Mouse (Mus musculus): Measurements from ENCODE around the gene Tnfsf14. TPM values are rescaled to one million over a fixed set of nuclear protein-coding genes. Genes with fewer than 3 reads are reported as not detected.

The Tnfsf14 gene
- polyA plus RNA-seq, 1 experiment from 2014 or later, result 0.08 TPM

GRCm38 (mm10) chr17:57223313-57223712 lies 29.3 kb upstream of the Tnfsf14 start:
- no peaks in the 10 kb centered on the region for H3K9me3 ChIP-seq (replicated peaks; ENCODE audit: low read length)
- H3K4me3 ChIP-seq (replicated peaks; ENCODE audit: low read depth, low read length), result no peak overlapping the region
- ATAC-seq (replicated peaks; ENCODE audit: low FRiP score, low read depth), result no peak; the same call in 1 of the 2 replicates
- no peak overlapping the region for H3K4me2 ChIP-seq (ENCODE audit: low read length)
- H3K36me3 ChIP-seq (ENCODE audit: insufficient read depth, low read length), result no peaks in the 10 kb centered on the region
- DNase-seq (ENCODE audit: low spot score), result no peak
- no peak for TF ChIP-seq CTCF (IDR thresholded peaks at IDR 0.05; ENCODE audit: low read depth)
- no peak overlapping the region for H3K27ac ChIP-seq
- H3K27me3 ChIP-seq (ENCODE audit: insufficient read depth, low read length), result no peaks in the 10 kb centered on the region
- H3K4me1 ChIP-seq (replicated peaks; ENCODE audit: insufficient read depth, low read length), result no peaks in the 10 kb centered on the region
- 45% methylated on average over 9 of the region's 9 CpGs for WGBS
- H3K9ac ChIP-seq (ENCODE audit: low read depth, low read length), result no peak overlapping the region

- Histone ChIP-seq H3K4me3 (replicated peaks; ENCODE audit: low read depth, low read length) (no peak overlapping the region), H3K9ac (ENCODE audit: low read depth, low read length) (no peak overlapping the region), H3K4me2 (ENCODE audit: low read length) (no peak overlapping the region), H3K36me3 (ENCODE audit: insufficient read depth, low read length) (no peaks in the 10 kb centered on the region), H3K9me3 (replicated peaks; ENCODE audit: low read length) (no peaks in the 10 kb centered on the region), H3K27ac (no peak overlapping the region), H3K4me1 (replicated peaks; ENCODE audit: insufficient read depth, low read length) (no peaks in the 10 kb centered on the region), H3K27me3 (ENCODE audit: insufficient read depth, low read length) (no peaks in the 10 kb centered on the region)
- no peak for ATAC-seq (replicated peaks; ENCODE audit: low FRiP score, low read depth)
- TF ChIP-seq CTCF (IDR thresholded peaks at IDR 0.05; ENCODE audit: low read depth), result no peak
- 64% methylated on average over 4 of the region's 4 CpGs for WGBS
- DNase-seq (ENCODE audit: low spot score), result no peak
These were observed 27.9 kb upstream of the Tnfsf14 start for GRCm38 (mm10) chr17:57221911-57222310.

- peak; percentile 67 for TF ChIP-seq CTCF (IDR thresholded peaks at IDR 0.05; ENCODE audit: low read depth)
- 12% methylated on average over 3 of the region's 3 CpGs for WGBS
- Histone ChIP-seq H3K9me3 (replicated peaks; ENCODE audit: low read length) (no peaks in the 10 kb centered on the region), H3K36me3 (ENCODE audit: insufficient read depth, low read length) (no peaks in the 10 kb centered on the region), H3K9ac (ENCODE audit: low read depth, low read length) (no peak overlapping the region), H3K27ac (no peak overlapping the region), H3K4me2 (ENCODE audit: low read length) (no peak overlapping the region), H3K4me3 (replicated peaks; ENCODE audit: low read depth, low read length) (no peak overlapping the region), H3K27me3 (ENCODE audit: insufficient read depth, low read length) (no peaks in the 10 kb centered on the region), H3K4me1 (replicated peaks; ENCODE audit: insufficient read depth, low read length) (no peaks in the 10 kb centered on the region)
- ATAC-seq (replicated peaks; ENCODE audit: low FRiP score, low read depth), result no peak
- DNase-seq (ENCODE audit: low spot score), result peak; percentile 58
These were observed 25.9 kb upstream of the Tnfsf14 start for GRCm38 (mm10) chr17:57219884-57220207.

- no peak overlapping the region for H3K4me2 ChIP-seq (ENCODE audit: low read length)
- H3K9ac ChIP-seq (ENCODE audit: low read depth, low read length), result no peak overlapping the region
- no peak overlapping the region for H3K4me3 ChIP-seq (replicated peaks; ENCODE audit: low read depth, low read length)
- H3K4me1 ChIP-seq (replicated peaks; ENCODE audit: insufficient read depth, low read length), result no peaks in the 10 kb centered on the region
- H3K27ac ChIP-seq, result no peak overlapping the region
- WGBS, result 28% methylated on average over 11 of the region's 11 CpGs
- no peaks in the 10 kb centered on the region for H3K9me3 ChIP-seq (replicated peaks; ENCODE audit: low read length)
- DNase-seq (ENCODE audit: low spot score), result peak; percentile 61
- no peaks in the 10 kb centered on the region for H3K27me3 ChIP-seq (ENCODE audit: insufficient read depth, low read length)
- no peak; the same call in 1 of the 2 replicates for ATAC-seq (replicated peaks; ENCODE audit: low FRiP score, low read depth)
- TF ChIP-seq CTCF (IDR thresholded peaks at IDR 0.05; ENCODE audit: low read depth), result peak; percentile 86
- H3K36me3 ChIP-seq (ENCODE audit: insufficient read depth, low read length), result no peaks in the 10 kb centered on the region
These were observed 25.3 kb upstream of the Tnfsf14 start for GRCm38 (mm10) chr17:57219167-57219883.

GRCm38 (mm10) chr17:57218335-57218900 lies 24.4 kb upstream of the Tnfsf14 start:
- ATAC-seq (replicated peaks; ENCODE audit: low FRiP score, low read depth), result no peak
- H3K4me3 ChIP-seq (replicated peaks; ENCODE audit: low read depth, low read length), result no peak overlapping the region
- WGBS, result 59% methylated on average over 12 of the region's 12 CpGs

GRCm38 (mm10) chr17:57214676-57215387 lies 20.9 kb upstream of the Tnfsf14 start:
- Histone ChIP-seq H3K9me3 (replicated peaks; ENCODE audit: low read length) (no peaks in the 10 kb centered on the region), H3K4me2 (ENCODE audit: low read length) (no peak overlapping the region), H3K4me1 (replicated peaks; ENCODE audit: insufficient read depth, low read length) (no peaks in the 10 kb centered on the region), H3K36me3 (ENCODE audit: insufficient read depth, low read length) (no peaks in the 10 kb centered on the region), H3K9ac (ENCODE audit: low read depth, low read length) (no peak overlapping the region), H3K27me3 (ENCODE audit: insufficient read depth, low read length) (no peaks in the 10 kb centered on the region), H3K27ac (no peak overlapping the region), H3K4me3 (replicated peaks; ENCODE audit: low read depth, low read length) (no peak overlapping the region)
- ATAC-seq (replicated peaks; ENCODE audit: low FRiP score, low read depth) (0 out of 2 replicates have a peak, but pooled peaks have one; percentile 19), DNase-seq (ENCODE audit: low spot score) (peak; percentile 23)
- WGBS, result 47% methylated on average over 13 of the region's 13 CpGs
- no peak for TF ChIP-seq CTCF (IDR thresholded peaks at IDR 0.05; ENCODE audit: low read depth)

More at GRCm38 (mm10) chr17:57218335-57218900, 24.4 kb upstream of the Tnfsf14 start:
- Histone ChIP-seq H3K9me3 (replicated peaks; ENCODE audit: low read length) (no peaks in the 10 kb centered on the region), H3K27ac (no peak overlapping the region), H3K9ac (ENCODE audit: low read depth, low read length) (no peak overlapping the region), H3K4me2 (ENCODE audit: low read length) (no peak overlapping the region), H3K4me1 (replicated peaks; ENCODE audit: insufficient read depth, low read length) (no peaks in the 10 kb centered on the region), H3K27me3 (ENCODE audit: insufficient read depth, low read length) (no peaks in the 10 kb centered on the region), H3K36me3 (ENCODE audit: insufficient read depth, low read length) (no peaks in the 10 kb centered on the region)
- DNase-seq (ENCODE audit: low spot score), result no peak
- no peak for TF ChIP-seq CTCF (IDR thresholded peaks at IDR 0.05; ENCODE audit: low read depth)

Measured in kidney, postnatal 0 days (tissue).